Mouse (Mus musculus): ENCODE measurements around the gene Gm45213. TPM values are rescaled to one million over a fixed set of nuclear protein-coding genes. Genes with fewer than 3 reads are reported as not detected.

Gene Gm45213
- total RNA-seq (2023) = not detected

GRCm38 (mm10) chr7:66043552-66044459, at the start of gene Gm45213:
Gene Gm45213 (plus strand): TSS chr7:66043602.

GRCm38 (mm10) chr7:66058703-66059102, 15.3 kb downstream of the Gm45213 start, which contains the start of gene Snrpa1:
Gene Snrpa1 (plus strand): TSS chr7:66059003.

GRCm38 (mm10) chr7:66079364-66080230, 36.2 kb downstream of the Gm45213 start, which contains the start of gene Selenos:
Gene Selenos (plus strand): TSS chr7:66079649.

GRCm38 (mm10) chr7:66108961-66109854, 65.8 kb downstream of the Gm45213 start, which contains the start of gene Chsy1:
Gene Chsy1 (plus strand): TSS chr7:66109515.

Other genes with a start within 250 kb of the Gm45213 start
- gene Pcsk6, start 181.9 kb upstream of the Gm45213 start, total RNA-seq (2023) = 1.4 TPM
- 76.6 TPM for gene Snrpa1, start 15.4 kb downstream of the Gm45213 start, total RNA-seq (2023)
- gene Selenos, start 36.0 kb downstream of the Gm45213 start, total RNA-seq (2023) = 52.3 TPM
- 13.3 TPM for gene Chsy1, start 65.9 kb downstream of the Gm45213 start, total RNA-seq (2023)

All from CD4-positive naive resting alpha-beta T cell, adult 57 days (primary cell).